Mouse (Mus musculus) ZHBTc4 (cell line): ENCODE measurements around the gene Sorbs2.
A peak's percentile ranks its signal among the peaks of the same experiment; 100 is the strongest.

Experiments
- DNase-seq: peaks from one replicate; pipeline ENCODE4 v3.0.0-alpha.2; 2011; ENCODE audit warnings: low read depth, low spot score

The Sorbs2 gene

DNA sequence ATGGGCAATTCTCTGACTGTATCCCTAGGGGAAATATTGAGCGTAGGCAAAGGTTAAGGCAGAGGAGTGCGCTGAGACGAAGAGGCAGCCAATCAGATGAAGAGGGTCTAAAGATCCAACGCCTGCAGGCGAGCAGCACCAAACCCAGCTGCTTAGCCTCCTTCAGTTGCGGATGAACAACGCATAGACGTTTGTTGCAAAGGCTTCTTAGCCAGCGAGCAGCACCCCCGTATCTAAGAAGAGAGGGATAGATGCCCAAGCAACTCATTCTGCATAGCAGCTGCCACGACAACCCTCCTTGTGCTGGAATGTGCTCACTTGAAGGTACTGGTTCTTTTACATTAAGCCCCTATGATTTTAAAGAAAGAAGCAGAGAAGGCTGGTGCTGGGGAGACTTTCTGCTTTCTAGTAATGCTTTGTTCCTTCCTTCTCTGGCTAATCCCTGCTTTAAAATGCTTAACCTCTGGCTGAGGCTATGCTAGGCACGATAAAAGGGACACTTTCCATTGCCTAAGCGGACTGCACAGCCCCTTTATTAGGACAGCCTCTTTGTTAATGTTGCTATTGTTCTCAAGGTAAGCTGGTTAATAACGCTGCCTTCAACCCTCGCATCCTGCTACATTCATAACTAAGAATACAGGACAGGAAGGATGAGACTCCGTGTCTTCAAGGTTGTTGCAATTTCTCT is at the start of gene Sorbs2:
TSS of gene Sorbs2 (plus strand) at position 155 of the 688 bp plus-strand sequence.
- no peak for DNase-seq

DNA sequence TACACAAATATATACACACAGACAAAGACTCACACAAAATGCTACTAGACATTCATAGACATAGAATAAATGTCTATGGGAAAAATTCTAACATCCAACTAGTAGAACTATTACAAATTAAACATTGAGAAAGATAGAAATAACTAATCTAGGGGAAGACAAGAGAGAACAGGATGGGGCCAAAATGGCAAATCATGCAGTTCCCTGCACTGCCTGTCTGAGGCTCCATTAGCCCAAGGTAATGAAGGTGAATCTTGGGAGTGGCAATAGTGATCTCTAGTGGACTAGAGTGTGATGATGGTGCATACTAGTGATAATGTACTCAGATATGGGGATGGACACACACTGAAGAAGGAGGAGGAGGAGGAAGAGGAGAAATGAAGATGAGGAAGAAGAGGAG is 49.7 kb upstream of the Sorbs2 start:
- DNase-seq = no peak

DNA sequence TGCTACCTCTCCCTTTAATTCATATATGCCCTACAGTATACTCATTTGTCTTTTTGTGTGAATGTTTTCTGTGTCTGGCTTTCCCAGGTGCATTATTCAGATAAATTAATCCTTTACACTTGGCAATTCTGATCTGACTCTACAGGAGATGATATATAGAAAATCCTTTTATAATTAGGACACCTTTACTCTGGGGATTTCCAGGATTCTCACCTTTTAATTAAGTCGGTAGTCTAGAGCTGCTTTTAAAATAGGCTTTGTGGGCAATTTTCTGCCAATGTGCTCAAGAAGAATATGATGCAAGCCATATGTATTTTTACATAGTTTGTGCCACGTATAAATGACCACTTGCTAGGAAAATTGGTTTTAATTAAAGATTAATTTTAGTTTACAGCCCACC is 38.6 kb upstream of the Sorbs2 start:
- DNase-seq = no peak

DNA sequence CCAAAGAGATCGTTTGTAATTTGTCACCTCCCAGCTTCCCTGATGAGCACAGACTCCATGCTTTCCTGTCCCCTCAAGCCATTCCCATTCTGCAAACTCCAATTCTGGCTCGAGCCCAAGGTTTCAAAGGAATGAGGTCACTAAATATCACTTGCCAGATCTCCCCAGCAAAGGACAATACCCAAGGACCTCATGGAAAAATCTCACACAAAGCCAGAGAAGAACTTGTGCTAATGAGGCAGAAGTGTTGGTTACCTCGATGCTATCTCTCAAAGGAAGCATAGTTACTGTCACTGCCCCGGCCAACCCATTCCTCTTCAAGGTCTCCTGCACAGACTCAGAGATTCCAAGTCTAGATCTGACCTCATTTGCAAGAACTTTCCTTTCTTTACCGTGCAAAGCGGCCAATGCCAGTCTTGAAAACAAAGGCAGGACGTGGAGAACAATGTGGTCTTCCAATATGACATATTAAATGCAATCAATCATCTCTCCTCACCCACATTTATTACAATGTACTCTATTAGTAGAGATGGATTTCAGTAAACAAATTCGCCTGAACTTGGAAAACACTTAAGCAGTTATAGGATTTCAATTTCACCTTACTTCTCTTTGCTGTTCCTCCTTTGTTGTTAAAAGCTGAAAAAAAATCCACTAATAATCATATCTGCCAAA is 37.9 kb upstream of the Sorbs2 start:
- DNase-seq = no peak

DNA sequence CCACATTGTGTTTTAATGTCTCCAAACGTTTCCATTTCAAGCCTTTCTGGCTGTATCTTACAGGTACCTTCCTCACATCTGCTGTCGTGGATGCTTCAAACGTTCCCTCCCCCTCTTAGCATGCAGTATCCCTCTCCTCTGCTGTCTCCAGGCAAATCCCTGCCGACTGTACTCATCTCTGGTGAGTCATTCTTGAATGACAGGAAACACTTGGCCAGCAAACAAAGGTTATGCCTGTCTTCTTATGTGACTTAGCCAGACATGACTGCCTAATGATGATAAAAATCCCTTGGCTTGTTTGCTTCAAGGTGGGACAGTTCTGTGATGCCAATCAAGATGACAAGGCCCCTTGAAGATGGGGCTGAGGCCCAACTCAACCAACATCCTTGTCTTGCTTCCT is 26.7 kb upstream of the Sorbs2 start:
- no peak for DNase-seq

DNA sequence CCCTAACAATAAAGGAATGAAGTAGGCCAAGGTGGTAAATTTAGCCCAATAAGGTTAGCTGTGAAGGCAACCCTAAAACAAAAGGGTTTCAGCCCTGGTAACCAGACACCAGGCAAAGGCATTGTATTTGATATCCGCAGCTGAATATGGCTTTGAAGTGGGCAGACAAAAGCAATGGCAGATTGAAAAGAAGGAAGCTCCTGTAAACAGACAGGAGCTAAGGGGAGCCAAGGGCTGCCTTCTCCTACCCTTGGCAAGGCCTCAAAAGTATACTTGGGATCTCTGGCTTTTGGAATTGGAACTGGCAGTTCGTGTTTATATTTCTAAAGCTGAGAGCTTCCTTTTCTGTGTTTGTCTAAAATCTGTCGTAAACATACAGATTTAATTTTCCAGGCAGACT is 21.3 kb upstream of the Sorbs2 start:
- no peak for DNase-seq

DNA sequence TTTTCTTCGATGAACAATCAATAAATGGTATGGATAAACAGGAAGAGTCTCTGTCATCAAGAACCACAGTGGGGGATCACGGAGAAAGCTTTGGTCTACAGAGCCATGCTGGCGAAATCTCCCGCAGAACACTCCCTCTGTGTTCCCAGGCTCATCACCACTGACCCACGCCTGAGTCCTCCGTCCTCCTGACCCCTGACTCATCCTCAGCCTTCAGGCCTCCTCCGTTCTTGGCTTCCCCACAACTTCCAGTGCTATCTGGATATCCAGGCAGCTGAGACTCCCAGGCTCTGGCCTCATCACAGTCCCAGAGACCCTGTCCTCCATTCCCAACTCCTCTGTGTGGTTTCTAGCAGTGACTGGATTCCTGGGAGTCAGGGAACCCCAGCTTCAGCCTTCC is 3.6 kb upstream of the Sorbs2 start:
- no peak for DNase-seq

DNA sequence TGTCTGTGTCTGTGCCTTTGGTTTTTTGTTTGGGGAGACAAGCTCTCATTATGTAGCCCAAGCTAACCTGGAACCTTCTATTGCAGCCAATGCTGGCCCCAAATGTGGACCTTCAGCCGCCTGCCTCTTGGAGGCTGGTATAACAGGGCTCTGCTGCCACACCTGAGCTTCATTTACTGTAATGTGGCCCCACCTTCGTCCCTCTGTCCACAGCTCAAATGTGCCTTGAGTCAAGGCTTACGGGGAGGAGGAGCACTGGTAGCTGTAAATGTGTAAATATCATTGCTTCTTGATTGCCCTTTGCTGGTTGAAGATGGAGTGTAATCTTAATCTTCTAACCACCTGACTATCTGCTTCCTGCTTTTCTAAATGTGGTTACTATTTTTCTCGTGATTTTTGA is 1.2 kb upstream of the Sorbs2 start:
- DNase-seq = no peak

DNA sequence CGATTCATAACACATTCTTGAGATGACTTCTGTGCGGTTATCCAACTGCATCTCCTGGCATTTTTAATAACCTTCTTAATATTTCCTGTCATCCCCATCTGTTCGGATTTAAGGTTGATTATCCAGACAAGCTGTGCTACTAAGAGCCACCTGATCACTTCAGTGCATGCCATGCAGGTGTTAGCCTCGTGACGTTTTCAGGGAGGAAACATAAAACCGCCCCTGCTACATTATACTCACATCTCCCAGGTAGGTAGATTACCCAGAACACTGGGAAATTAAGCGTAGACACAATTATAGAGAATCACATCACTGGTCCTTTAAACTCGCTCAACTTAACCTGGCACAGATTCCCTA is 333 bp upstream of the Sorbs2 start:
- DNase-seq = no peak

DNA sequence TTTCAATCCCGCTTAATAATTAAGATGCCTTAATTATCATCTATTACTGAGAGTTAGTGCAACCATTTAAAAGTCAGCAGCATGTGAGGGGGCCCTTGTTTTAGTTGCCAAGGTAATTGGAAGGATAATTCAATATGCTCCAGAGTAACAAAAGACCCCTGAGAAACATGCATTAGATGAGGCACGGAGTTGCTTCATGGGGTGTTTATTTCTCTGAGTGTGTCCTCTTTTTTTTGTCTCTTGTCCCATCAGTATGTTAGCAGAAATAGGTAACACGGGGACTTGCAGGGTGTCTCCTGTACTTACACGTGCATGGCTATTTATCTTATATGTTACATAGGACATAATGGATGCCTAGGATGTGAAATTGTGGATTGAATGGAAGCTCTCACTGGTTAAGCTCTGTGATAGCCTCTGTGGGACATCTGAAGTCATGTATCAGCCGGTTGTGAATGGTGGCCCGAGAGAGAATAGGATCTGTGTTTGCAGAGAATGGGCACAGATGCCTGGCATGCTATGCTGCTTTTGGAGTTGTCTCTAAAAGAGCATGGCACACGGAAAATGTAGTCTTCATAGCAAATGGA is 1.0 kb downstream of the Sorbs2 start:
- DNase-seq = no peak

DNA sequence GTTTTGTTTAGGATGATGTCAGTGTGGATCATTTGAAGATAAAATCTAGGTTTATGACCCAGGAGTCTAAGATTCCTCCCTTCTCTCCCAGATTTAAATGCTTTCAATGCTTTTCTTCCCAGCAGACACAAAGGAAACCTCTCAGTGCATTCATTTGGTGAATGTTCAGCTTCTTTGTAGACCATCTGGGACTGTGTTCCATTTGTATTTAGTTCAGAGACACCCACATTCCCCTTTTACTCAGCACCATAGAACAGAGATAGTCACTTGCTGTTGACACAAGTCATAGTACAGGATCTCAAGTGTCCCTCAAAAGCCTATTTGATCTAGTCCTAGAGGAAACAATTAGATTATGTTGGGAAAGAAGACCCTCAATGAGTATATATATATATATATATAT is 4.8 kb downstream of the Sorbs2 start:
- no peak for DNase-seq

DNA sequence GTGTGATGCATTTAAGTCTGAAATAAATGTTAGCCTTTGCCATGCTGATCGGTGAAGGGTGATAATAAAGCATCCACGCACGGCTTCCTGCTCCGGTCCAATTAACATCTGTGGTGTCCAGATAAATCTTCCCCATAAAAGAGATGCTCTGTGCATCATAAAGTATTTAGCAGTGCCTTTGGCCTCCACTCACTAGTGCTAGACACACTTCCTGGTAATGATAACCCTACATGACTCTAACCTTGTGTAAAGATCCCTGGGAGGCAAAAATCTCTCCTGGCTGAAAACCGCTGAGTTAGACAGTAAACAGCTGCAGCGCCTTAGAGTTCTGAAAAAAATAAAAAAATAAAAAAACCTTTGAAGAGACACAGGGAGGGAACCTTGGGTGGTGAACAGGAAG is 14.0 kb downstream of the Sorbs2 start:
- no peak for DNase-seq

DNA sequence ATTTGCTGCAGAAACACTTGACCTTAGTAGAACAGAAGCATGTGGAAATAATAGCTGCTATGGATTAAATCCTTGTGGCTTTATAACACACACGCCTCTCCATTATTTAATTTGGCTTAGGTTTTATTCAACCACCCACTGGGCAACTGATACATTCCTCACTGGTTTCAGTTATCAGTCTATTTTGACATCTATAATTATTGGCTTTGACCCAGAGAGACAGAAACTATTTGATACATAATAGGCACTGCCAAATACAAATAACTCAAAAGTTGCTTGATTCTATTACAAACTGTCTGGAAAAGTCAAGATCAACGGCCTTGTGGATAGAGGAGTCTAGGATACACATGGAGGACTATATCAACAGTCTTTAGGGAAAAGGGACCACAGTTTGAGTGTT is 20.1 kb downstream of the Sorbs2 start:
- no peak for DNase-seq

DNA sequence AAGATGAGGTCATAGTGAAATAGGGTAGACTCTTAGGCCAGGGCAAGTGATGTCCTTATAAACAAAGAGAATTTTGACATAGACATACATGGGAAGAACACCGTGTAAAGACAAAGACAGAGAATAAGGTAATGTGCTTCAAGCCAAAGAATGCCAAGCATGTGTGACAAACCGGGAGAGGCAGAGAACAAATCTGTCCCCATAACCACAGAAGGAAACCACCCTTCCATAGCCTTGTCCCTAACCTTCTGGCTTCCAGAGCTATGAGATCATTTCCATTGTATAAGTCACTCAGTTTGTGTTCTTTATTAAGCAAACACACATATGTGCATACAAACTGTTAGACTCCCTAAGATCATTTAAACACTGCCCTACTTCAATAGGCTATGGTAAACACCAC is 21.3 kb downstream of the Sorbs2 start:
- DNase-seq = no peak

DNA sequence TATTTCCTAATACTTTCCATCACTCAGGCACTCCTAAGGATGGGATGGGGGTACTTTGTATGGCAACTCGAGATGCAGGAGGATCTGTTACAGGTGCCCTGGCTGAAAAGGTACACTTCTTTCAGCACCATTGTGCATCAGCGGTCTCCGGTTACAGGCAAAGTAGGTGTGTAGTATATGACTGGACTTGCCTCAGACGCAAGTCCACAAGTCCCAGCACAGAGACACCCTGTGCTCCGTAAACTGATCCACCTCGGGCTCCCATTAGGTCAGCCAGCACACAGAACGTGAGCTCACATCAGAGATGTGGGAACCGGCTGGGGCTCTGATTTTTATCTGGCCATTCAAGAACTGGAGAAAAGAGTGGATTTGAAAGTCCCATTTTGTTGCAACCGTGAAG is 29.0 kb downstream of the Sorbs2 start:
- DNase-seq = no peak

DNA sequence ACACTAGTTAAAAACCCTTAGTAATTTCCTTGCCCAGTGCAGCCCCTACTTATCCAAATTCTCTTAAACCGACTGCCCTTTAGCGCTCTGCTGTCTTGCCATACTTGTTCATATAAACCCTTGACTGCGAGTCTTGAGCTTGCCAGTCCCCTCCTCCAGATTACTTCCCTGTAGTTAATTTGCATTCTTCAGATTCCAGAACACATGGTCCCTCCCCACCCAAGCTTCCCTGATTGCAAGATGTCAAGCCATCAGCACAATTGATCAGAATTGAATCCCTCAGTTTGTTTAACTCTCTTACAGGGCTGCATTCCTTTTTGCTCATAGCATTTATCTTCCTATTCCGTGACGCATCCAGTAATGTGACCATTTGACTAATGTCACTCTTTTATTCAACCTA is 32.9 kb downstream of the Sorbs2 start:
- DNase-seq = peak; percentile 17

DNA sequence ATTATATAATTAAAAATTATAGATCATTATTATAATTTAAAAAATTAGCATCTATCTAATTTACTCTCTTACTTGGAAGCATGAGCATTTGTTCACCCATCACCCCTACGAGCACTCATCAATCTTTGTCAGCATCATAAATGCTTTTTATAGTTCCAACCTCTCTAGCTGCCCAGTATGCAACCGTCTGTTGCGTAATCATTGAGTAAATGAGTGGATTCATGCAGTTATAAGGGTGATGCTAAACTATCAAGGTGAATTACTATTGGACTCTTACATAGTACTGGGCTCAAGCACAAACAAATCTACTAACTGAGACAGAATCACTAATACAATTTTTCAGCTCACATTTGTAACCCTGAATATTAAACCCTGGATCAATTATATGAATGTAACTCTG is 44.6 kb downstream of the Sorbs2 start:
- no peak for DNase-seq

DNA sequence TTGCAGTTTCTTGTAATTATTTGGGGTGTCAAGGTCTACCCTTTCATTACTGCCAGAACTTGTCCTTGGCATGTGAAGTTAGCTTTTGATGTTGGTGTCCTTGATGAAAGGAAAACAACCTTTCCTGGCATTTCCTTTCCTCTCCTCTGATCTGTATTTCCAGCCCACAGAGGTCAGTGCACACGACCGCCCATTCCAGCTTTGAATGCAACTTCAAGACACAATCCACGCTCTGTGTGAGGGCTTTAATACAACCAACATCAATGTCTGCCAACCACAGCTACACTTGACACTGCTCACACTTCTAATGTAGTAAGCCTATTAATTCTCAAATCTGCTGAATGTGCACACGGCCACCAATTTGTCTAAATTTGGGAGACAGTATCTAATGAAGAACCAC is 47.0 kb downstream of the Sorbs2 start:
- DNase-seq = no peak

DNA sequence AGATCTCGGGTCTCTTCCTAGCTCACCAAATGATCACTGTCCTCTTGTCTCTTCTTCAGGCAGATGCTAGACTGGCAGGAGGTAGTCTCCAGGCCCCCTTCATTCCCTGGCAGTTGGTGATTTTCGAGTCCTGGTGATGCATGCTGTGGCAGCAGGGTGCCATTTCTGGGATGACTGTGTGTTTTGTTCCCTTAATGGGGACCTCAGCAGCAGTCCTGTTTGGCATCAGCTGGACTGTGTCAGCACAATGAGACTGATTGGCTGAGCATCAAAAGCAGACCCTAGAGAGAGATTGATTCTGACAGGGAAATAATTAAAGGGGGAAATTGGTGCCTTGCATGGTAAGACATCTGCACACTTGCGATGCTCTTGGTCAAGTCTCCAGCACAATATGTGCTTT is 50.3 kb downstream of the Sorbs2 start:
- no peak for DNase-seq

DNA sequence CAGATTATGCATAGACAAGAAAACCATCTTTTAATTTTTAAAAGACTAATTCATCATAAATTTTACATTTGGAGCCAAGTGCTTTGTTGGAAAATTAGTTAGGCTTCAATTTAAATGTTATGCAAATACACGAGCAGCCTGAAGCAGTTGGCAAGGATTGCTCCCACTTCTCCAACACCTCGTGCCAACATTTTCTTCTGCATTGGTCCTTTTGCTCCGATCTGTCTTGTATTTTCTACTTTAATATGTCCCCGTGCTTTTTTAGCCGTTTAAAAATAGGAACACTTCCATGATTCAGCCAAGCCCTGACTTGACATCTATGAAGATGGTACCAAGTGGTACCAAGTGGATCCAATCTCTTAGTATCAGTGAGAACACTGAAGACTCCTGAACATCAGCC is 50.8 kb downstream of the Sorbs2 start:
- no peak for DNase-seq

DNA sequence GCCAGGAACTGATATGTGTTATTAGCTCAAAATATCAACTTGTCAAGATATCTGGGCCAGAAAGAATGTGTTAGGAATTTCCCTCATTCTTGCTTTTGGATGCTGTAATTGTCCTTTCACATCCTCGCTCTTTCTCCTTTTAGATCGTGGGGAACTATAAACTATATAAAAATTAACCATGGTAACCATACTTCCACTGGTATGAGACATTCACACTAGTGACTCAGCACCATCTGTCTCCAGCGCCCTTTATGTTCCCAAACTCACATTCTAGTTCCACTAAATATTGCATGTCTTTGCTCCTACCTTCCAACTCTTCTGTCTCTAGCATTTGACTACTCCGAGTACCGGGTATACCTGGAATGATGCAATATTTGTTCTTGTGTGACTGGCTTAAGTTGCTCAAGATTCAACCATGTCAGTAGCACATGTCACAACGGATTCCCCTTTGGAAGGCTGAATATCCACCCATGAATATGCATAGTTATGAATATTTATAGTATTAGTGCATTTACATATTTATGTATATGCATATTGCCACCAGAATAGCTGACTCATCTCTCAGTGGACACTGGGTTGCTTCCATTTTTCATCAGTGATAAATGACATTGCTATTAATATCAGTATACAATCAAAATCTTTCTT is 51.7 kb downstream of the Sorbs2 start:
- no peak for DNase-seq

DNA sequence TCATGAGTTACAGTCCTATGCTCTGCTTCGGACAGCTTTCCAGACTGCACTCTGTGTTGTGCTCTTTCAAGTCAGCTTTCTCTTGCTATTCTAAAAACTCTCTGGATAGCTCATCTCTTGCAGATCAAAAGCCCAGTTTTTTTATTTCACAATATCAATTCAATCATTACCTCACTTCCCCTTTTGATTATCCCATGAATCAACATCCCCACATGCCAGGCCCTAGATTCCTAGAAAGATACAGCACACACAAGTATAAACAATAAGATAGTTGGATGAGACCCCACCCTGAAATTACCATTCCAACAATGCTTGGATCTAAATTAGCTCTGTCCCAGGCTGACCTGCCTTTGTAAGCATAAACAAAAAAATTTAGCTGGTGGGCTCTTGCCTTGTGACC is 57.6 kb downstream of the Sorbs2 start:
- no peak for DNase-seq

DNA sequence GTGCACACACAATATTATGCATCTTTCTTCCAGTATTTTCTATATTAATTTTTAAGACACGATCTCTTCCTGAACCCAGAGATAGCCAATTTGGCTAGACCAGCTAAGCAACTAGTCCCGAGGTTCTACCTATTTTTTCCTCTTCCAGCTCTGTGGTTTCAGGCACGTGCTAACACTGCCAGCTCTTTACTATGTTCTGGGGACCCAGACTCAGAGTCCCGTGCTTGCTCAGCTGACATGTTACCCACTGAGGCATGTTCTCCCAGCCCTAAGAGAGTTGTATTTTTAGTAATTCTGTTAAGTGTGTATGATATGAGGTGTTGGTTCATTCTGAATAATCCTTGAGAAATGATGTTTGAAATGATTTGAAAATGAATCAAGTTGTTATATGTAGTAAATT is 62.5 kb downstream of the Sorbs2 start:
- DNase-seq = no peak
